Mouse (Mus musculus): Measurements from ENCODE around the gene Gm49369.

The Gm49369 gene

GRCm38 (mm10) chr7:142394261-142395190 lies 12.1 kb upstream of the Gm49369 start:
- no peak for DNase-seq

DNA sequence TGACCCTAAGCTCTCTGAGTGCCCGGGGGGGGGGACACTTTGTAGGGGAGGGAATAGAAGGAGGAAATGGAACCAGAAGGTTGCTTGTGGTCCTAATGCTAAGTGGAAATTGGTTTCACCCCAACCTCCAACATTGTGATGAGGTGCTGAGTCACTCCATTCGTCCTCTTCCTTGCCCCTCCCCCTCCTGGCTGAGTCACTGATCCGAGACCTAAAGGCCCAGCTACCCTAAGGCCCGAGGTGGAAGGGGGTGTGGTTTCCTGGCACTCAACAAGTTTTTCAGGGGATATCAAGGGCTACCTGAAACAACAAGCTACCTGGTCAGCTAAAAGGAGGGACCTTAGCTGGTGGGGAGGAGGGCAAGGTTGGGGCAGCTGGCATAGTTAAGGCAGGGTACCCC lies 10.7 kb upstream of the Gm49369 start:
- DNase-seq, result peak; percentile 36

- DNase-seq, result no peak
Observed at GRCm38 (mm10) chr7:142391609-142392008, 9.1 kb upstream of the Gm49369 start.

GRCm38 (mm10) chr7:142391108-142391507 lies 8.6 kb upstream of the Gm49369 start:
- no peak for DNase-seq

DNA sequence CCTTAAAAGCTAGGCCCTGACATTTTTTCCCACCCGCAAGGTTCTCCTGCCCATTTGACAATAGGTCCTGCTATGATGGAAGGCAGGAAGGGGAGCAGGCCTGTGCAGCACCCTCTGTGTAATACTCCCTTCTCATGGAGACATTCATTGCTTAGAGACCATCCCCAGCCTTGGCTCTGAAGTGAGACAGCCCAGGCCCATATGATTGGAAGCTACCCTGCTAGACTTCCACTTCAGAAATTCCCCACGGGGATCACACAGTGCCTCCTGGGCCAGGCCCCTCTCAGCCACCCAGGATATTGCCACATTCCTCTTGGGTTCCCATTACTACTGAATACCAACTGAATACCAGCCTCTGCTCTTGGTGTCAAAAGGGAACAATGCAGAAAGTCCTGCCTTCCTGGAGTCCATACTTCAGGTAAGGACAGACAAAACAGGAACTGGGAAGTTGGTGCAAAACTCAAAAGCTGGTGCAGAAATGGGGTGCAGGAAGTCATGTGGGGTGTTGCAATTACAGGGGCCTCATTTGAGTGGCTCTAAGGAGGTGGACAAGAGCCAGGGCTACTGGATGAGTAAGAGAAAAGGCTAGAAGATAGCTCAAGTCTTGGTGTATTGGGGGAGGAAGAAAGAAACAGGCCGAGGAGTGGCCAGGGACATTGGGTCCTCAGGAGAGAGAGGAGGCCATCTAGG lies 7.6 kb upstream of the Gm49369 start:
- no peak for DNase-seq

DNA sequence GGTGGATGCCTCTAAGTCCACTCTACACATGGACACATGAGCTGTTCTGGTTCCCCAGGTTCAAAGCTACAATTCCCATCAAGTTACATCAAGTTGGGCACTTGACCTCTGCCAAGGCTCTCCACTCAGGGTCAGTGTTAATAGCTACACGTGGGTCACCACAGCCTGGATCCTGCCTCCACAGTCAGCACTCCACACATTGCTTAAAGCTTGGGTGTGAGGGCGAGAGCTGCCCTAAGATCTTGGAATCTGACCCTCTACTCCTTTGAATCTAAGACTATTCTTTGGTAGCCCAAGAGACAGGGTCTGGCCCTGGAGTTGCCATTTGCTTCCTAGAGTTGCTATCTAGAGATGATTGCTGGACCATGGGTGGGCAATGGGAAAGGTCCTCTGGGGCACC lies 6.3 kb upstream of the Gm49369 start:
- DNase-seq, result no peak

DNA sequence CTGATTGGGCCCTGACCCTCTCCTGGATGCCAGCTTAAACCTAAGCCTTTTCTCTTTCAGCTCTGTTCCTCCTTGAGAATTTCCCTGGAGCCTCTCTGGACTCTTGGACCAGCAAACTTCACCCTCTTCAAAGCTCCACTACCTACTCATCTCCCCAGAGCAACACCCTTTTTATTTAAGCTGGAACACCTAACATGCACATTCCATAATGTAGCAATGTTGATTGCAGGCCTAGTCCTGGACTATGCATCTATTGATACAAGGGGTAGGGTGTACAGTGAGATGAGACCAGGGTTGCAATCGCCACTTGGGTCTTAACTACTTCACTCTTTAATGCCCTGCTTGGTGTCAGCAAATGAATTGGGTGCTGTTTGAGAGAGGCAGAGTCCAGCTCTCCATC lies 5.7 kb upstream of the Gm49369 start:
- DNase-seq, result no peak

- peak; percentile 99 for DNase-seq
Observed at GRCm38 (mm10) chr7:142387419-142388148, 5.1 kb upstream of the Gm49369 start, which contains the start of gene Ctsd. Gene Ctsd, minus strand, starts transcription at chr7:142388038.

GRCm38 (mm10) chr7:142386621-142387201 lies 4.2 kb upstream of the Gm49369 start:
- DNase-seq, result no peak

DNA sequence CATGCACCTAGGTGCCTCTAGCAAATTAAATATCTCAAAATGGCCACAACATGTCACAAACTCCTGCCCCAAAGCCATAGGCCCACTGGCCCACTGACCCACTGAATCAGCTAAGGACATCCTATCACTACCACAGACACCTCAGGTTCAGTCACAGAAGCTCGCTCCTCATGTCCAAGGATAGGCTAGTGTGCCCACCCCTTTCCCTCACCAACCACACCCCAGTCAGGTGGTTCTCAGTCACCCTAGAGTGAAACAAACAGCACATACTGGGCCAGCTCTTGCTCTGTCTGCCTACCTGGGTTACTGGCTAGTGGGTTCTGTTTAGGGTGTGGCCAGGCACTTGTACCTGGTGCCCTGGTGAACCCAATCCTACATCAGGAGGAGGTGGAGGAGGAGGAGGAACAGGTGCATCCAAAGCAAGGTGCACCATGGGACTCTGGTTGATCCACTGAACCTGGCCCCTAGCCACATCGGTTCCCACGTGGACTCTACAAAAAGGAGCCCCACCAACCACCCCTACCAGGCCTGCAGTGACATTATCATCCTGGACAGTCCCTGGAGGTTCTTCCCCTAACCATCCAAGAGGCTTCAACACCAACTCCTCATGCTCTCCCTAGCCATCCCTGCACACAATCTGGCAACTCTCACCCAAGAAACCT lies 3.4 kb upstream of the Gm49369 start:
- DNase-seq, result no peak

DNA sequence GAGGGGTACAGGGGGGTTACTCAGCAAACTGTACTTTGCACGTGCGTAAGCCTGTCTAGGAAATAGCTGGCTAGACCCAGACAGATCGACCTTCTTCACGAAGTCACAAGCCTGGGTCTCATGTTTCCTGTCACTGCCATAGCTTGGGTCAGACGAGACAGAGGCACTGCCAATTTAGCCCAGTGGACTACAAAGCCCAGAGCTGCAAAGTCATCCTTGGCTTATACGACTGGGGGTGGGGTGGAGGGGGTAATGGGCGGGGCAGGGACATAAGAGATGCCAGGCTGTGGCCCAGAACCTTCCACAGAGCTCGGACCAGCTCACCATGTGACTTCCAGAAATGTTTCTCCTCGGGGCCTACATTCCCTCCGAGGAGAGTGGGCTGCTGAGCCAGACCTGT lies 1.8 kb upstream of the Gm49369 start:
- no peak for DNase-seq

DNA sequence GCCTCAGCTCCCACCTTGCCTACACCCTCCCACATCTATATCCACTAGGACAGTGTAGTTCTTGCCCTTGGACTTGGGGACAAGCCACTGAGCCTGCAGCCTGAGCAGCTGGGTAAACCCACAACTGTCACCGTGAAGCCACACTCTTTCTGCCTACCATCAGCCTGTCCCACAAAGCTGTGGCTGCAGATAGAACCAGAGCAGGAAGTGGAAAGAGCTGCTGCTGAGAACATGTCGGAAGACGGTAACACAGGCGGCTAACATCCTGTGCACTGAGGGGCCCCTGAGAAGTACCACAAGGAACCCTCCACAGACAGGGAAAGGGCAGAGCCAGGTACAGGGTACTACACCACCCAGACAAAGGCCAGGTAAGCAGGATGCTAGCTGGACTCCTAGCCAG lies 1.3 kb downstream of the Gm49369 start:
- DNase-seq, result no peak

DNA sequence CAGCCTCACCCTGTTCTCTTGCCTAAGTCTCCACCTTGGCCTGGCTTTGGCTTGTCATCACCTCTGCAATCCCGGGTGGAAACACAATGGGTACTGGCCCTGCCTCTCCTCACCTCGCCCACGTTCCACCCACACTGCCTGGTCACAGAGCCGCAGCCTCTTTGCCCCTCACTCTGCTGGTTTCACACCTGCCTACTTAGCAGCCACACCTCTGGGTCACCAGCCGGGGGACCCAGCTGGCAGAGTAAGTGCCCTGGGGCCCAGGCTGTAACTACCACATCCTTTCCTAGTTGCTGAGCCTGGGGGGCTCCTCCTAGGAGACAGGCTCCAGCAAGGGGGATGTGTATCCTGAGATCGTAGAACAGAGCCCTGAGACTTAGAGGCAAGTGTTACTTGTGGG lies 3.3 kb downstream of the Gm49369 start:
- DNase-seq, result no peak

GRCm38 (mm10) chr7:142377233-142377925 lies 5.1 kb downstream of the Gm49369 start:
- DNase-seq, result no peak

- no peak for DNase-seq
Observed at GRCm38 (mm10) chr7:142376096-142376495, 6.4 kb downstream of the Gm49369 start.

- DNase-seq, result no peak
Observed at GRCm38 (mm10) chr7:142375261-142375724, 7.2 kb downstream of the Gm49369 start.

DNA sequence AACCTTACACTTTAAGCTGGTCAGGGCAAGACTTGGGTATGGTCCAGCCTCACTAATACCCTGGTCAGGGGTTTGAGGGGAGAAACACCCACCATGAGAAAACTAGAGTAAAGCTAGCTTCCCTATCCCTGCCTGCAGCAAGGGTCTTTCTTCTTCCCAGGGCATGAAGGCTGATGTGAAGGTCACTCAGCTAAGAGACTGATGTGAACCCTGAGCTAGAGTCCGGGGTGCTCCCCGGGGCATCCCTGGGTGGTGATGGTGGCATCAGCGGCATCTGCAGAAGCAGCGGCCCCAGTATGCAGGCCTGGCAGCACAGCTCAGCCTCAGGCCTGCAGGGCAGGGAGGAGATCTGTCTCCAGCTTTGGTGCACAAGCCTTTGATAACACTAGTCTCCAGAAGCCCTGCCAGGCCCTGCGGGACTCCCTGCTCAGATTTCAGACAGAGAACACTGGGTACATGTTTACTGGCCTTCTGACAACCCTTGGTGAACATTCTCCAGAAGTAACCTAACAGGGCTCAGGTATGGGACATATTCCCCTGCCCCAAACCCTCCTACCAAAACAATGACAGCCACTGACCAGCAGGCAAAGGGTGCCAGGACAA lies 8.0 kb downstream of the Gm49369 start:
- no peak for DNase-seq

DNA sequence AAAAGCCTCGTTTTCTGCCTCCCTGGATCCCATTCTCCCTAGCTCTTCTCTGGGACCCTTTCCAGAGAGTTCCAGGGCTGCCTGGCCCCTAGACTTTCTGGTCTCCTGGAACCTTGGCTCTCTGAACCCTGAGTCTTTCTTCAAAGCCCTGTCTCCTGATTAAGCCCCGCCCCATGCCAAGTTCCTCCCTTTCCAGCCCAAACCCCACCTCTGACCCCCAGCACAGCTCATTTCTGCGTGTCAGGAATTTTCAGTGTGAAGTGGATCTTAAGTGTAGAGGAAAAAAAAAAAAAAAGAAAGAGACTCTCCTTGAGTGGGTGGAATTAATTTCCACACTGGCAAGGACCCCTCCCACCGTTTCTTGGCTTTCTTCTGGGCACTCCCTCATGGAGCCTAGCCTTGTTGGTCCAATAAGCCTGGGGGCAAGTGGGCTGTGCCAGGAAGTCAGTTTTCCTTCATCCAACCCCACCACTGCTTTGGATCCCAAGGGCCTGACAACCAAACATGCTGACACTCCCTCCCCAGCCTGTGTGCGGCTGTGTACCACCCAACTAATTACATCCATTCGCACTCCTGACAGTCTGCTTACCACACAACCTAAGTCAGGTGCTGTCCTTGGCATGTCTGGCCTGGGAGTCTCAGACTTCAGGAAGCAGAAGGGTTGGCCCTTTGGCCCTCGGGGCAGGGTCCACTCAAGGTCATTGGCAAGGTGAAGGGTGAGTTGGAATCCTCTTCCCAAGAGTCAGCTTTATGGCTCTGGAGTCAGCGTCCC lies 8.6 kb downstream of the Gm49369 start, which contains the start of gene Ifitm10:
TSS of gene Ifitm10 (minus strand) at position 113 of the 772 bp plus-strand sequence.
- DNase-seq, result no peak

DNA sequence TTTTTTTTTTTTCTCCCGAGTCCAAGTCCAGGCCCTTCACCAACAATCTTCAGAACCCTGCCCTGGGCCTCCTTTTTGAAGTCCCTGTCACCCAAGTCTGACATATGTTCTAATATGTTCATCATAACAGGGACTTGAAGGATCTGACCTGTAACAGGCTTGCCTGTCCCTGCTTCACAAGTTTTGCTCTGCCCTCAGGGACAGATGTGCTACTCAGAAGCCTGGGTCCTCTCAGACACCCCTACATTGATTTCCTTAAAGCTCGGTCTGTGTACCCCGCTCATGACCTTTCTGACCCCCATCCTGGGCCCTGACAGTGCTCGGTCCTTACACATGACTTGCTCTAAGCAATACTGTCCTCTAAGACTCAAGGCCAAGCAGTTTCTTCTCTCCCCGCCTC lies 9.4 kb downstream of the Gm49369 start:
- no peak for DNase-seq
